Mouse (Mus musculus) forebrain, embryonic 16.5 days (tissue): ENCODE measurements around the gene Zkscan16. TPM values are rescaled to one million over a fixed set of nuclear protein-coding genes. Genes with fewer than 3 reads are reported as not detected.

Experiments used
- ATAC-seq: fragments of 200-750 bp; cut with Nextera tagmentation; 2 replicates; pipeline ENCODE4 v1.8.0; 2017; ENCODE audit warnings: mild to moderate bottlenecking, moderate library complexity
- H3K27ac ChIP-seq: fragments of 300-500 bp; sonication (generic); 2 replicates; pipeline ENCODE4 v1.5.1; 2014; ENCODE audit warnings: low read length, control low read depth
- H3K27me3 ChIP-seq: fragments of 300-500 bp; sonication (generic); replicated peaks from 2 replicates; pipeline ENCODE4 v1.6.1; 2014; ENCODE audit warnings: low read length; ENCODE audit not compliant: control insufficient read depth, insufficient read depth
- H3K36me3 ChIP-seq: fragments of 300-500 bp; sonication (generic); 2 replicates; pipeline ENCODE4 v1.6.1; 2014; ENCODE audit not compliant: control insufficient read depth, insufficient read depth
- H3K4me1 ChIP-seq: fragments of 300-500 bp; sonication (generic); replicated peaks from 2 replicates; pipeline ENCODE4 v1.6.1; 2014; ENCODE audit warnings: low read length; ENCODE audit not compliant: control insufficient read depth, insufficient read depth
- H3K4me2 ChIP-seq: fragments of 300-500 bp; sonication (generic); 2 replicates; pipeline ENCODE4 v1.6.1; 2014; ENCODE audit warnings: mild to moderate bottlenecking, low read length, control low read depth
- H3K4me3 ChIP-seq: fragments of 300-500 bp; sonication (generic); replicated peaks from 2 replicates; pipeline ENCODE4 v1.5.1; 2014; ENCODE audit warnings: mild to moderate bottlenecking, low read length, control low read depth
- H3K9ac ChIP-seq: fragments of 300-500 bp; sonication (generic); replicated peaks from 2 replicates; pipeline ENCODE4 v1.6.1; 2014; ENCODE audit warnings: low read depth, low read length, control low read depth
- H3K9me3 ChIP-seq: fragments of 300-500 bp; sonication (generic); 2 replicates; pipeline ENCODE4 v1.6.1; 2016; ENCODE audit warnings: low read length; ENCODE audit not compliant: control insufficient read depth
- WGBS: fragments of 180-500 bp; shearing (Covaris S2); extraction: QIAGEN DNeasy Blood & Tissue Kit; methylation state at CpG from one replicate; pipeline ENCODE4 v1.1.7; 2014; 5-methylcytosine and 5-hydroxymethylcytosine counted together
- polyA plus RNA-seq: library from polyadenylated mRNA; unstranded; fragments of >200 nt; fragmentation: Nextera tagmentation; extraction: Ambion mirVana; gene quantifications from 2 replicates; pipeline ENCODE4 v1.2.1, GENCODE M21; 2015

Zkscan16 gene
- polyA plus RNA-seq, 1 experiment from 2014 or later = 1.7 TPM

DNA sequence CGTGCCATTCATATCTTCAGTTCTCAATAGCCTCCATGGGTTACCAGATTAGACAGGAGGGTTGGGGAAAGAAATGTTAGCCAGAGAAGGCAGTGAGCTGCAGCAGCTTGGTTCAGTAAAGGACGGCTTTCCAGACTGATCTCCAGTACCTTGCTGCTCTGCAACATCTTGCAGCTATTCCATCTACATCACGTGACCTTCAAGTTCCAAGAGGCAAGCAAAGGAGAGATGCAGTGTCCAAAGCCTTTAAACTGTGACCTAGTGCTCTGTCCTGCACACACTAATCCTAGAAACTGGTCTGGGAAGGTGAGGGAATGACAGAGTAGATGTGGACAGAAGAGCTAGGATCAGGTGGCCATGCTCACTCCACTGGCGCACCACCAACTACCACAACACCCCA is 19.8 kb downstream of the Zkscan16 start:
- Histone ChIP-seq H3K4me1 (no peaks in the 10 kb centered on the region), H3K4me3 (no peak overlapping the region), H3K27ac (no peak overlapping the region), H3K9ac (no peak overlapping the region), H3K27me3 (no peaks in the 10 kb centered on the region), H3K9me3 (no peaks in the 10 kb centered on the region), H3K4me2 (no peak overlapping the region), H3K36me3 (no peaks in the 10 kb centered on the region)
- ATAC-seq = no peak
- 93% methylated on average over 4 of the region's 4 CpGs for WGBS

DNA sequence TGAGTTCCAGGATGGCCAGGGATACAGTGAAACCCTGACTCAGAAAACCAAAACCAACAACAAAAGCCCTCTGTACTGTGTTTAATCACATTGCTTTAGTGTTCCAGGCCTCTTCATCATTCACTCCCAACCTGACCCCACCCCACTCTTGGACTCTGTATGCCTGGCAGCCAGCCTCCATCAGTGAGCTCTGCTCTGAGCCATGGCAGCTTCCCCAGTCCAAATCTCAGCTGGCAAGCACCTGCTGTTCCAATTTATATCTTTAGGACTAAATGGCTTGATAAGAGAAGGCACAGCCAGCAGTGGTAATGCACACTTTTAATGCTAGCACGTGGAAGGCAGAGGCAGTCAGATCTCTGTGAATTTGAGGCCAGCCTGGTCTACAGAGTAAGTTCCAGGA is 21.7 kb downstream of the Zkscan16 start:
- H3K9me3 ChIP-seq = no peaks in the 10 kb centered on the region
- no peak overlapping the region for H3K27ac ChIP-seq
- ATAC-seq = no peak
- no peak overlapping the region for H3K4me2 ChIP-seq
- WGBS = 64% methylated on average over 1 of the region's 1 CpGs
- H3K4me1 ChIP-seq = no peaks in the 10 kb centered on the region
- no peak overlapping the region for H3K9ac ChIP-seq
- H3K27me3 ChIP-seq = no peaks in the 10 kb centered on the region
- H3K36me3 ChIP-seq = no peaks in the 10 kb centered on the region
- H3K4me3 ChIP-seq = no peak overlapping the region

DNA sequence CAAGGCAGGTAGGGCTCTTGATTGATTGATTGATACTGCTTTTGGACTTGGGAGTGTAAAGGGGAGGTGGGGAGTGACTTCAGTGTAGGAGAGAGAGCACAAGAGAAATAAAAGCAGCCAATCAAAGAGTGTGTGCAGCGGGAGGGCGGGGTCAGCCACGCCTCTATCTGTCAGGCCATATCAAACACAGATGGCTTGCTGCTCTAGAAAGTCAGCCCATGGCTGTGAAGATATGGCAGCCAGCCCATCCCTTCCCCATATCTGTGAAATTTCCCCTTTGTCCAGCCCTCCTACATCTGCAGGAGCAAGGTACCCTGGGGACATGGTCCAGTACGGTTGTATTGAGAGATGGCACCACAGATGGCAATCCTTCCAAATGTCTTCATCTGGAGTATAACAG is 27.2 kb downstream of the Zkscan16 start:
- H3K9me3 ChIP-seq = no peaks in the 10 kb centered on the region
- no peaks in the 10 kb centered on the region for H3K36me3 ChIP-seq
- no peak overlapping the region for H3K4me3 ChIP-seq
- no peak overlapping the region for H3K27ac ChIP-seq
- WGBS = 85% methylated on average over 4 of the region's 4 CpGs
- H3K4me2 ChIP-seq = no peak overlapping the region
- H3K27me3 ChIP-seq = no peaks in the 10 kb centered on the region
- no peak overlapping the region for H3K9ac ChIP-seq
- no peak for ATAC-seq
- no peaks in the 10 kb centered on the region for H3K4me1 ChIP-seq

DNA sequence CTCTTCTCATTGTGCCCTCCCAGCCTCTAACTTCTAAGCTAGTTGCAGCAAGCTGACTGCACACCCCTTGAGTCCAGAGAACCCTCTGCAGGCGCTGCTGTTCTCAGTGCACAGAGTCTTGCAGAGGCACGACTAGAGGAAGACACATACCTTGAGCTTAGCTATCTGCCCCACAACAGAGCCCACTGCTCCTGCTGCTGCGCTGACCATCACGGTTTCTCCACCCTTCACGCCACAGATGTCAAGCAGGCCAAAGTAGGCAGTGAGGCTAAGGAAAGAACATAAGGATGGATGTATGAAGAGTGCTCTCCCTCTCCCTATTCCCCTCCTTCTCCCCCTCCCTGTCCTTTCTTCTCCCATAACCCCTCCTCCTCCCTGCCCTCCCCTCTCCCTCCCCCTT is 32.3 kb downstream of the Zkscan16 start:
- Histone ChIP-seq H3K36me3 (no peaks in the 10 kb centered on the region), H3K27me3 (no peaks in the 10 kb centered on the region), H3K4me1 (no peaks in the 10 kb centered on the region), H3K27ac (no peak overlapping the region), H3K4me2 (no peak overlapping the region), H3K9ac (no peak overlapping the region), H3K4me3 (no peak overlapping the region), H3K9me3 (no peaks in the 10 kb centered on the region)
- 89% methylated on average over 5 of the region's 5 CpGs for WGBS
- no peak for ATAC-seq

DNA sequence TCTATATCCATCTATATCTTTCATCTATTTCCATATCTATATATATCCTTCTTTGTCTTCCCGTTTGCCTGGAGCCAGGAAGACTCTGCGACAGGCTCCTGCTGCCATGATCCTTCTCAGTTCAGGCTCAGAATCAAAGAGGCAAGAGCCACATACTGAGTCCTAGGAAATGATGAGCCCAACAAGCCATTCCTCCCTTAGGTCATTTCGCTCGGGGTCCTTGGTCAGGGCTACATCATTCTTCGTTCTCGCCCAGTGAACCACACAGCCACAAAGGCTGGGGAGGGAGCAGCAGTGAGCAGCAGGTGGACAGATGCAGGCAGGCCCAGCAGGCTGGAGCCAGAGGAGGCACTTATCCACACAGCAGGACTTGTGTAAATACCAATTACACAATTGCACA is 38.0 kb downstream of the Zkscan16 start:
- Histone ChIP-seq H3K4me1 (peaks cover under 1% of the 10 kb centered on the region; the same call in 1 of the 2 replicates), H3K4me2 (no peak overlapping the region), H3K4me3 (no peak overlapping the region), H3K27ac (no peak overlapping the region), H3K9ac (no peak overlapping the region), H3K27me3 (no peaks in the 10 kb centered on the region), H3K9me3 (no peaks in the 10 kb centered on the region), H3K36me3 (no peaks in the 10 kb centered on the region)
- WGBS = 75% methylated on average over 6 of the region's 6 CpGs
- ATAC-seq = no peak

DNA sequence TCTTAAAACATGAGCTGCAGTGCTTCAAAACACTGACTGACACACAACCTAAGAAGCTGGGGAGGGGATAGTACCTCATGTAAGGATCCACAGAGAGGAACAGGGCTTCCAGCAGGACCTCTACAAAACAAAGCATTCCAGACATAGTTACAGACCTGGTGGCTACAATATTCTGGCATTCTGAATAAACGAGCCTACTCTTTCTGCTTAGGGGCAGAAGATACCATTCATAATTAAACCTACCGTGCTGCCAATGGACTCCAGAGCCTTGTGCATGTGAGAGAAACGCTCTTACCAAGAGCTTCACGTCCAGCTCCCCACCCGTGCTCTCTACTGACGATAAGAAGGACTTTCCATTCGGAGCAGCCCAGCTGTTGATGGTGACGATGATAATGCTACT is 39.4 kb downstream of the Zkscan16 start:
- Histone ChIP-seq H3K27ac (no peak overlapping the region), H3K36me3 (no peaks in the 10 kb centered on the region), H3K9ac (no peak overlapping the region), H3K4me3 (no peak overlapping the region), H3K9me3 (no peaks in the 10 kb centered on the region), H3K4me2 (no peak overlapping the region), H3K4me1 (peaks cover 6% of the 10 kb centered on the region; the same call in 1 of the 2 replicates), H3K27me3 (no peaks in the 10 kb centered on the region)
- ATAC-seq = no peak
- 84% methylated on average over 8 of the region's 8 CpGs for WGBS

DNA sequence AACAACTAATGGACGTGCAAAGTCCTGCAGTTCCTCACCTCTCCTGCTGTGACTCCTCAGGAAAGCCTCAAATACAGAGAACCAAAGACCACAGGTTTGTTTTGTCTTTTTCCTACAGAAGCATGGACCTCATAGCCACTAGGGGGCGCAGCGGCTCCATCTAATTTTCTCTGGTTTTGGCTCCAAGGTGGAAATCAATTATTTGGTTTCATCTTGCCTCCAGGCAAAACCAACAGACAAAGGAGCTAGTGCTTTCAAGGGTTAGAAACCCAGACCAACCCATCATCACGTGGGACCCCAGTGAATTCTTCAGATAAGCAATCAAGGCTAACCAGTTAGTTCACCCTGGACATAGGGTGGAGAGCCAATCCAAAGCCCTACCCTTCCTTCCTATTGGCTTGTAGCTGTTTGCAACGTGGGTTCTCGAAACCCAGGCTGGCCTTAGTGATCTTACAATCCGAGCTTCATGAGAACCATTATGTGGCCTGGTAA is 41.8 kb downstream of the Zkscan16 start:
- 22% methylated on average over 7 of the region's 7 CpGs for WGBS
- Histone ChIP-seq H3K36me3 (no peaks in the 10 kb centered on the region), H3K9ac (no peak overlapping the region), H3K4me2 (no peak overlapping the region), H3K9me3 (no peaks in the 10 kb centered on the region), H3K27me3 (no peaks in the 10 kb centered on the region), H3K4me3 (no peak overlapping the region), H3K4me1 (peaks cover 6% of the 10 kb centered on the region; the same call in 1 of the 2 replicates), H3K27ac (no peak overlapping the region)
- ATAC-seq = no peak

DNA sequence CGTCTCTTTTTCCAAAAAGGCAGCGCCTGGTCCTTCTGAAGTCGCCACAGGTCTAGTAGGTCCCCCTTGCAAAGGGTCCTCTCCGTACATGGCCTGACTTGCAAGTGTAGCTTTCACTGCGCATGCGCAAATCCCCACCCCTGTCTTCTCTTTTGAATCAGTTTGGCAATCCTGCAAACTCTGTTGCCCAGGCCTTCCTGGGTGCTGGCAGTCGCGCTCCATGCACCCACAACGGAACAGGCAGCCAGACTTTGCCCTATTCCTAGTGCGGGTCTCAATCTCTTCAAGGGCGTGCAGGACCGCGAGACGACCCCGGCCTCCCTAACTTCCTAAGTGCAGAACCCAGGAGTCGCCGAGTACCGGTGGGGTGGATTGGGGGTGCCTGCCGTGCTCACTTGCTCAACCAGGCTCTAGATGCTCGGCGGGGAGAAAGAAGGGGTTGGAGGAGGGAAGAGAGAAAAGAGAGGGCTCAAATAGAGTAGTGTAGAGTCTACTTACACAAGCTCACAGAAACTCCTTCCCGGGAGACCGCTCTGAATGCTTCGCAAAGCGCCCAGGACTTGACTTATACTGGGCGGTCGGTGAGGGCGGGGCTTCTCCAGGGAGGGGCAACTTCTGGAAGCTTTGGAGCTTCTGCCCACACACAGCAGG is 43.2 kb downstream of the Zkscan16 start, which contains the start of gene Ptgr1:
Ptgr1 (minus strand) TSS at position 580 of the 651 bp plus-strand sequence.
- no peaks in the 10 kb centered on the region for H3K27me3 ChIP-seq
- no peak within 1 kb of the TSS for H3K27ac ChIP-seq
- H3K4me3 ChIP-seq = peak within 1 kb of the TSS; percentile 51
- peak; percentile 64 for ATAC-seq
- H3K36me3 ChIP-seq = no peaks in the 10 kb centered on the region
- peak within 1 kb of the TSS; percentile 54 for H3K9ac ChIP-seq
- no peaks in the 10 kb centered on the region for H3K9me3 ChIP-seq
- H3K4me1 ChIP-seq = peaks cover 6% of the 10 kb centered on the region; the same call in 1 of the 2 replicates
- under 1% methylated on average over 28 of the region's 28 CpGs for WGBS
- peak within 1 kb of the TSS; percentile 94 for H3K4me2 ChIP-seq

DNA sequence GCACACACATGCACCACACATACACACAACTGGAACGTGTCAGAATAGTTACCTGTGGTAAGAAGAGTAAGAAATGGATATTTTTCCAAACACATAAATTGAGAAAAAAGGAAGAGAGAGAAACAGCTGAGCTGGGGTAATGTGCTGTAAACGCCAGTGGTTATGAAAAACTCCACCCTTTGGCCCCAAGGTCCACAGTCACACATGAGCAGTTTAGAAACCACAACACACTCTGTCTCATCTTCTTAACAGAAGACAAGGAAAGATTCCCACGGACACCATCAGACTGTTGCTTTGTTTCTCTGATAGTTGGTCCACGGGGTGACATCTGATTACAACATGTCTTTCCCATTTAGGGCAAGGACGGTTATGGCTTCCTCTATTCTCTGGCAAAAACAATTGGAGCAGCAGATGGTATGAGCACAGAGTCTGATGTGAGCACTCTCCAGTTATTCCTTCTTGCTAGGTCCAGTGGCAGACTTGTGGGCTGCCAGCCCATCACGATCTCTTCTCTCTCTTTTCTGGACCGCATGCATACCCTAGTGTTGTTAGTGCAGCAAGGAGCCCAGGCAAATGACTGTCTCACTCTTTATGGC is 46.0 kb downstream of the Zkscan16 start:
- no peak overlapping the region for H3K4me3 ChIP-seq
- WGBS = 86% methylated on average over 7 of the region's 7 CpGs
- no peak overlapping the region for H3K9ac ChIP-seq
- no peak overlapping the region for H3K27ac ChIP-seq
- no peak overlapping the region for H3K4me2 ChIP-seq
- H3K36me3 ChIP-seq = no peaks in the 10 kb centered on the region
- H3K9me3 ChIP-seq = no peaks in the 10 kb centered on the region
- ATAC-seq = no peak
- H3K27me3 ChIP-seq = no peaks in the 10 kb centered on the region
- H3K4me1 ChIP-seq = peaks cover 6% of the 10 kb centered on the region; the same call in 1 of the 2 replicates
